Mouse (Mus musculus): ENCODE data around the gene Opcml. TPM values are rescaled to one million over a fixed set of nuclear protein-coding genes. Genes with fewer than 3 reads are reported as not detected.

Opcml gene
- 13.3 and 27.6 TPM in 2 replicates for polyA plus RNA-seq (2014; fragmentation: Nextera tagmentation; extraction: Ambion mirVana)

DNA sequence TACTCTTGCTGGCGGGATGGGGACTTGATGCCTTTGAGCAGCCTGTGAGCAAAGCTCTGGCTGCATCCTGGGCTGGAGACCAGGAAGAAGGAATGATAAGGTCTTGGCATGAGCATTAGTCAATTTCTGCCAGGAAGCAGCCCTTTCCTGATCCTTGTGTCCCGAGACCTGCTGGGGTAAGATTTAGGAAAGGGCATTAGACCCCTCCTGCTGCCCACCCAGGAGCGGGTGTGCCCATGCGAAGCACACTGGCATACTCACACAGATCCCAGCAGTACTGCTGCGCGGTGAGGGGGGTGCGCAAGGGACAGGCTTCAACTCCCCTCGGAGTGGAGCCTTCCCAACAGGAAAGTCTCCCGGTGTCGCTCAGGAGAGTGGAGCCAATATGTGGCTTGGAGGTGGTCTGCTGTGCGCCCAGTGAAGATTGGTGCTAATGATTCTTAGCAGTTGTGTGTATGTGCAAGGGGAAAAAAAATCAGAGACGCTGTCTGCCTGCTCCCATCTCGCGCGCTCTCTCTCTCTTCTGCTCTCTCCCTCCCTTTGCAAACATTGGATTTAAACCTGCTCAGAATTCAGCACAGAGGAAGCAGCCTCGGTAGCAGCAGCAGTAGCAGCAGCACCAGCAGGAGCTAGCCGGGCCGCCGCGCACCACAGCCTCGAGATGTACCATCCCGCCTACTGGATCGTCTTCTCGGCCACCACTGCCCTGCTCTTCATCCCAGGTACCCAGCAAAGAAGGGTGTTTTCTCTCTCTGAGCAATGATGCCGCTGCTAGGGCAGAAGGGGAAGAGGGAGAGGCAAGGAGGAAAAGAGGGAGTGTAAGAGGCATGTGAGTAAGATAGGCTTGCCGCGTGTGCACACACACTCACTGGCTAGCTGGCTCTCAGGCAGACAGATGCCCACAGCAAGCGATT, at the start of gene Opcml:
TSS of gene Opcml (plus strand) at position 51 of the 914 bp plus-strand sequence.
- H3K27me3 ChIP-seq (replicated peaks; ENCODE audit: control insufficient read depth, insufficient read depth, low read length) = 0 out of 2 replicates have a peak, but pooled peaks cover 5% of the 10 kb centered on the region

DNA sequence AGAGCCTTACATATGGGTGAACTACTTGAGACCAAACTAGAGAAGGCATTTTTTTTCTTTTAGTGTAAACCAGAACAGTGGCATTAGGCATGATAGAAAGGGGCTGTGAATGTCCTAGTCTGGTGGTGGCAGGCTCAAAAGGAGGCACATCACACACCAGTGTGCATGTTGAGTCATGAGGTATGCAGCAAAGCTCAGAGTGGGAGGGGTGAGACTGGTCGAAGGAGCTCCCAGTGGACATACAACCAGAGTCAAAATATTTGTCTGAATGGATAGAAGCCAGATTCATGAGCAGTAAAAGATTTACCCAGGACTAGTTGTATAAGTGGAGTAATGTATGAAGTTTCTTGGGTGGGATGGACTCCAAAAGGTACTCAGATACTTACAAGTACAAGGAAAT, 31.9 kb upstream of the Opcml start:
- no peak overlapping the region for H3K4me3 ChIP-seq (ENCODE audit: low read depth, low read length)
- no peaks in the 10 kb centered on the region for H3K4me1 ChIP-seq (ENCODE audit: control insufficient read depth, insufficient read depth, low read length)
- ATAC-seq (no peak), DNase-seq (ENCODE audit: low spot score) (no peak)
- 78% methylated on average over 1 of the region's 1 CpGs for WGBS
- no peak overlapping the region for H3K9ac ChIP-seq (ENCODE audit: low read length)
- no peaks in the 10 kb centered on the region for H3K27me3 ChIP-seq (replicated peaks; ENCODE audit: control insufficient read depth, insufficient read depth, low read length)
- no peaks in the 10 kb centered on the region for H3K36me3 ChIP-seq (ENCODE audit: control insufficient read depth, insufficient read depth, low read length)
- H3K9me3 ChIP-seq (replicated peaks; ENCODE audit: control insufficient read depth, low read length) = no peaks in the 10 kb centered on the region
- H3K27ac ChIP-seq (ENCODE audit: low read depth, low read length) = no peak overlapping the region
- no peak overlapping the region for H3K4me2 ChIP-seq (ENCODE audit: low read length)

More for the DNA sequence above, at the start of gene Opcml:
- Histone ChIP-seq H3K9me3 (replicated peaks; ENCODE audit: control insufficient read depth, low read length) (no peaks in the 10 kb centered on the region), H3K4me2 (ENCODE audit: low read length) (peak within 1 kb of the TSS; percentile 76), H3K4me3 (ENCODE audit: low read depth, low read length) (peak within 1 kb of the TSS; percentile 46), H3K27ac (ENCODE audit: low read depth, low read length) (peak within 1 kb of the TSS; percentile 65), H3K4me1 (ENCODE audit: control insufficient read depth, insufficient read depth, low read length) (no peaks in the 10 kb centered on the region), H3K36me3 (ENCODE audit: control insufficient read depth, insufficient read depth, low read length) (no peaks in the 10 kb centered on the region), H3K9ac (ENCODE audit: low read length) (peak within 1 kb of the TSS; percentile 71)
- DNase-seq (ENCODE audit: low spot score) = peak; percentile 81
- WGBS = 1% methylated on average over 28 of the region's 28 CpGs
- ATAC-seq = peak; percentile 91

DNA sequence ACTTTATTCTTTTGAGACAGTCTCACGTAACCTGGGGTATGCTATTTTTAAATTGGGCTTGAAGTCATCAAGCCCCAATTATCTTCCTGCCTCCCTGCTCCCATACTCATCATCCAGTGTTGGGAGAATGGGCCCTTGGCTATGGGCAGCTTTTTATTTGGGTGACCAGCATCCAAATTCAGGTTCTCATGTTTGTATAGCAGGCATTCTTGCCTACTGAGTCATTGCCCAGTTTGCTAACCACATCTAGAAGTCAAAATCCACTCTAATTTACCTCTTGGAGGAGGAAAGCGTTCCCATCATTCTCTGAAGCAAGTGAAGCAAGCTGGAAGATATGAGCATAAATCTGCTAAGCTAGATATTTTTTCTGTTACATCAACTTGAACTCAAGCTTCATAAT, 29.4 kb upstream of the Opcml start:
- Histone ChIP-seq H3K27ac (ENCODE audit: low read depth, low read length) (no peak overlapping the region), H3K27me3 (replicated peaks; ENCODE audit: control insufficient read depth, insufficient read depth, low read length) (no peaks in the 10 kb centered on the region), H3K9ac (ENCODE audit: low read length) (no peak overlapping the region), H3K4me2 (ENCODE audit: low read length) (no peak overlapping the region), H3K9me3 (replicated peaks; ENCODE audit: control insufficient read depth, low read length) (no peaks in the 10 kb centered on the region), H3K4me1 (ENCODE audit: control insufficient read depth, insufficient read depth, low read length) (no peaks in the 10 kb centered on the region), H3K4me3 (ENCODE audit: low read depth, low read length) (no peak overlapping the region), H3K36me3 (ENCODE audit: control insufficient read depth, insufficient read depth, low read length) (no peaks in the 10 kb centered on the region)
- DNase-seq (ENCODE audit: low spot score) = no peak
- WGBS = 96% methylated on average over 2 of the region's 2 CpGs
- no peak for ATAC-seq

DNA sequence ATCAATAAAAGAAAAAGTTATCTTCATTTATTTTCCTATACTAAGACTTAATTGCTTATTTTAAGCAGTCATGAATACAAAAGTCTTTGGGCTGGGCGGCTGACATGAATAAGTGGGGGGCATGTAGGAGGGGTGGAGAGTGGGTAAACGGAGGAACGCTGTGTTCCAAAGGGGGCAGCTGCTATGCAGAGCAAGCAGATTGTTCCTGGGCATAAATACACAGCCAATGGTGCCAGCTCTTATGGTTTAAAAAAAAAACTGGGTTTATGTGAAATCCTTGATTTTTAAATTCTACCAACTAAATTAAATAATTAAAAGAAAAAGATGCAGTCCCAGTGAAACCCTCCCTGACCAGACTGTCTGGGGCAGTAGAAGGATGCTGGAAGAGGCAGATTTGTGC, 24.1 kb upstream of the Opcml start:
- Histone ChIP-seq H3K27ac (ENCODE audit: low read depth, low read length) (no peak overlapping the region), H3K27me3 (replicated peaks; ENCODE audit: control insufficient read depth, insufficient read depth, low read length) (no peaks in the 10 kb centered on the region), H3K4me3 (ENCODE audit: low read depth, low read length) (no peak overlapping the region), H3K36me3 (ENCODE audit: control insufficient read depth, insufficient read depth, low read length) (no peaks in the 10 kb centered on the region), H3K4me1 (ENCODE audit: control insufficient read depth, insufficient read depth, low read length) (no peaks in the 10 kb centered on the region), H3K9me3 (replicated peaks; ENCODE audit: control insufficient read depth, low read length) (no peaks in the 10 kb centered on the region), H3K9ac (ENCODE audit: low read length) (no peak overlapping the region), H3K4me2 (ENCODE audit: low read length) (no peak overlapping the region)
- no peak for ATAC-seq
- WGBS = 51% methylated on average over 3 of the region's 3 CpGs
- peak; percentile 49 for DNase-seq (ENCODE audit: low spot score)

DNA sequence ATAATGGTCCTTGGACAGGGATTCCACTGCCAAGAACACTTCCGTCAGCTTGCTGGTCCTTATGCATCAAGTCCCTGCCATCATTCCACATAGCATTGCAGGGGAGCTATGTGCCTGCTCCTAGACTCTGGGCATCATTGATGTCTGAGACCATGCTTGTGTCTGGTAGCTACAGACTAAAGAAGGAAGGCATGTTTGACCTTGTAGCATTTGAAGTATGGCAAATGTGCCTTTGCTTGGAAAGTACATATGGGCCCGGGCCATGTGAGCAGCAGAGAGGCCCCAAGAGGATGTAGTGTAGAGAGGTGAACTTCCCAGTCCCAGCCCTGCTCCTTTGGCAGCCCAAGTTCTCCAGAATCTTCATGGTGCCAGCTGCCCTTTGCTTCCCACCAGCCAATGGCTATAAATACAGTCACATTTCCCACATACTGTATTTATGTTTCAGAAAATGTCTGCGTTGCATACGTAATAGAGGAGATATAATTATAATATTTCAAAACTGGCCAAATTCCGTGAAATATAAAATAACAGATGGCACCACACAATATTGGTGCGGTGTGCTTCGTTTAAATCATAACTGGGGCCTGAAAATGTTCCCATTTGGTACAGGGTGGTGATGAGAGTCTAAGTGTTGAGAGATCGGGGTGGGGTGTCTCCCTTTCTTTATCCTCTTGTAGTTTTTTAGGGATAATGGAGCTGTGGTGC, 23.2 kb upstream of the Opcml start:
- H3K9me3 ChIP-seq (replicated peaks; ENCODE audit: control insufficient read depth, low read length) = no peaks in the 10 kb centered on the region
- DNase-seq (ENCODE audit: low spot score) (peak; percentile 32), ATAC-seq (no peak)
- H3K4me2 ChIP-seq (ENCODE audit: low read length) = no peak overlapping the region
- H3K4me1 ChIP-seq (ENCODE audit: control insufficient read depth, insufficient read depth, low read length) = no peaks in the 10 kb centered on the region
- H3K27me3 ChIP-seq (replicated peaks; ENCODE audit: control insufficient read depth, insufficient read depth, low read length) = no peaks in the 10 kb centered on the region
- no peak overlapping the region for H3K9ac ChIP-seq (ENCODE audit: low read length)
- H3K27ac ChIP-seq (ENCODE audit: low read depth, low read length) = no peak overlapping the region
- H3K36me3 ChIP-seq (ENCODE audit: control insufficient read depth, insufficient read depth, low read length) = no peaks in the 10 kb centered on the region
- 80% methylated on average over 8 of the region's 8 CpGs for whole genome bisulfite sequencing
- H3K4me3 ChIP-seq (ENCODE audit: low read depth, low read length) = no peak overlapping the region

DNA sequence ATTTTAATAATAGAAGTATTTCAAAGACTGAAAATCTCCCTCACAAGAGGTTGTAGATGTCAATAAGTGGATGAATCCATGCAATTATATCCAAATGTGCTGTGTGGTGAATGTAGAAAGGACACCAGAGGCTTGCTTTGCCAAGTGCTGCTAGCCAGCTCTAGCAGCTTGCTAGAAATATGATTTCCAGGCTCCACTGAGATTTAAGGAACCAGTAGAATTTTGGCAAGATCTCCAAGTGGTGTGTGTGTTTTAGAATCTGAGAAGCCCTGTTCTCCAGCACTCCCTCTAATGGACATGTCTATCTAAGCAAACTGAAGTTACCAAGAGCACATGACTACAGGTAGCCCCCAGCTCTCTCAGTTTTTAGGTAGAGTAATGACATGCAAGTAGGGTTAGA, 21.8 kb upstream of the Opcml start:
- Histone ChIP-seq H3K27me3 (replicated peaks; ENCODE audit: control insufficient read depth, insufficient read depth, low read length) (no peaks in the 10 kb centered on the region), H3K4me2 (ENCODE audit: low read length) (no peak overlapping the region), H3K4me1 (ENCODE audit: control insufficient read depth, insufficient read depth, low read length) (no peaks in the 10 kb centered on the region), H3K27ac (ENCODE audit: low read depth, low read length) (no peak overlapping the region), H3K9ac (ENCODE audit: low read length) (no peak overlapping the region), H3K9me3 (replicated peaks; ENCODE audit: control insufficient read depth, low read length) (no peaks in the 10 kb centered on the region), H3K36me3 (ENCODE audit: control insufficient read depth, insufficient read depth, low read length) (no peaks in the 10 kb centered on the region), H3K4me3 (ENCODE audit: low read depth, low read length) (no peak overlapping the region)
- no peak for ATAC-seq
- DNase-seq (ENCODE audit: low spot score) = no peak

DNA sequence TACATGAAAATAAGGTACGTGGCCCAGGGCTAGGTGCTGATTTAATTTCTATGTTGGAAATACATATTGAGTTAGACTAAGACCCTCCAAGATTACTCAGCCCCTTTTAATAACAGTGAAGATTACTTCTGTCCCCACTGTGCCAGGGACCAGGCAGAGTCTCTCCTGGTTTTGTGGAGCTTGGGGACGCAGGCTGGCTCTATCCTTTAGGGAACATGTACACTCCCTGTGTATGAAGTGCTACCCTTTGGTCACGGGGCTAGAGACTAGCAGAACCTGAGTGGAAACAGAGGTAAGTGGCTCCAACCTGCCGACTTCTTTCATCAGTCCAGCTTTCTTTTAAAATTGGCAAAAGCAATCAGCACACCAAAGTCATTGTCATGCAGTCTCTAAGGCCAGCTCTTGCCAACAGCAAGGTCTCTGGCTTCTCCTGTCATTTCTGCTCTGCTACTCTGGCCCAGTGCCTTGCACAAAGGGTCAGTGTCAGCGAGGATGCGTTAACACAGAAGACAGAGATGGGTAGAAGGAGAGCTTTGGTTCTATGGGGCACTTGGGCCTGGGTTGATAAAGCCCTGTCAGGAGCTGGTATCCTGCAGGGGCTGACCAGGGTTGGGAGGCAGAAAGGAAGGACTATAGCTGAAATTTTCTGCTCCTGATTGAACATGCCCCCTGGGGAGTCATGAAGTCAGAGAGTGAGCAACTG, 9.1 kb upstream of the Opcml start:
- 55% methylated on average over 6 of the region's 6 CpGs for WGBS
- Histone ChIP-seq H3K4me3 (ENCODE audit: low read depth, low read length) (no peak overlapping the region), H3K9me3 (replicated peaks; ENCODE audit: control insufficient read depth, low read length) (no peaks in the 10 kb centered on the region), H3K9ac (ENCODE audit: low read length) (no peak overlapping the region), H3K36me3 (ENCODE audit: control insufficient read depth, insufficient read depth, low read length) (no peaks in the 10 kb centered on the region), H3K27ac (ENCODE audit: low read depth, low read length) (no peak overlapping the region), H3K4me2 (ENCODE audit: low read length) (no peak overlapping the region), H3K27me3 (replicated peaks; ENCODE audit: control insufficient read depth, insufficient read depth, low read length) (no peaks in the 10 kb centered on the region), H3K4me1 (ENCODE audit: control insufficient read depth, insufficient read depth, low read length) (no peaks in the 10 kb centered on the region)
- ATAC-seq (peak; percentile 12; the same call in 1 of the 2 replicates), DNase-seq (ENCODE audit: low spot score) (no peak)

DNA sequence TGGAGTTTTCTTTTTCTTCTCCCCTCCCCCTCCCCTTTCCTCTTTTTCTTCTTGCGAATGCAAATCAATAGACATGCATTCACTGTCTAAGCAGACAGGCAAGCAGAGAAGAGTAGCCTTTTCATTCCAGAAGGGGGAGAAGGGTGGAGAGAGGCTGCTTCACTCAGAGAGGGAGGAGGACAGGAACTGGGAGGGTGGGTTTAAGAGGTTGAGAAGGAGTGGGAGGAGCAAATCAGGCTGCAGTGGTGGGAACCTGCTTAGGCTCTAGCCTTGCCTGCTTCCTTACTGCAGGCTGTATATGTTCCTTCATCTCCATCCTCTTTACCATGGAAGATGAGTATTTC, 8.6 kb upstream of the Opcml start:
- Histone ChIP-seq H3K9me3 (replicated peaks; ENCODE audit: control insufficient read depth, low read length) (no peaks in the 10 kb centered on the region), H3K4me3 (ENCODE audit: low read depth, low read length) (no peak overlapping the region), H3K9ac (ENCODE audit: low read length) (no peak overlapping the region), H3K36me3 (ENCODE audit: control insufficient read depth, insufficient read depth, low read length) (no peaks in the 10 kb centered on the region), H3K27ac (ENCODE audit: low read depth, low read length) (no peak overlapping the region), H3K27me3 (replicated peaks; ENCODE audit: control insufficient read depth, insufficient read depth, low read length) (no peaks in the 10 kb centered on the region), H3K4me2 (ENCODE audit: low read length) (no peak overlapping the region), H3K4me1 (ENCODE audit: control insufficient read depth, insufficient read depth, low read length) (no peaks in the 10 kb centered on the region)
- DNase-seq (ENCODE audit: low spot score) = peak; percentile 27
- ATAC-seq = peak; percentile 52; the same call in 1 of the 2 replicates
- WGBS = 0% methylated on average over 1 of the region's 1 CpGs
